In genomic region chr8:86745935-86746441, GRCm38 (mm10) we compare ENCODE assay signal across 8 mouse cellular contexts. TPM values are rescaled to one million over a fixed set of nuclear protein-coding genes. Genes with fewer than 3 reads are reported as not detected.
DNase-seq lines count a peak whose midpoint lies in the region; ATAC-seq and TF ChIP-seq lines count a peak whose summit lies in the region.

No protein-coding gene starts in this region.

- no peaks in the 10 kb centered on the region for H3K9me3 ChIP-seq in hindbrain, embryonic 13.5 days

- peaks cover 40% of the 10 kb centered on the region for H3K4me1 ChIP-seq in hindbrain, embryonic 13.5 days (replicated peaks)

- CTCF ChIA-PET in Patski (lab: Charles Lee), result no interaction called here

- under 1% methylated on average over 48 of the region's 70 CpGs for WGBS in hindbrain, embryonic 13.5 days

- H3K4me3 ChIP-seq in hindbrain, embryonic 13.5 days, result peak overlapping the region; percentile 85

- in situ Hi-C loops in Patski (cut with MboI; ENCODE audit: low pct_unique_long_range_greater_than_20kb), result no loop called here

- H3K27ac ChIP-seq in hindbrain, embryonic 13.5 days, result peak overlapping the region; percentile 99

- H3K9ac ChIP-seq in hindbrain, embryonic 13.5 days, result peak overlapping the region; percentile 98

- peak overlapping the region; percentile 78 for H3K4me2 ChIP-seq in hindbrain, embryonic 13.5 days

- POLR2A ChIA-PET in Patski (lab: Charles Lee), result interaction anchor here (1.1 to 2.0 kb wide), 6 partner anchors 10 to 143 kb away, joined by 3 to 7 read pairs (median 4); no protein-coding TSS in a partner anchor

- H3K27me3 ChIP-seq in Patski, result no peaks in the 10 kb centered on the region
- H3K27me3 ChIP-seq in hindbrain, embryonic 13.5 days, result no peaks in the 10 kb centered on the region

- DNase-seq in Patski (ENCODE audit: low read depth, low spot score), result no peak
- peak; percentile 98 for DNase-seq in cerebellum, postnatal 10 days
- peak; percentile 79 to 91 for DNase-seq in frontal cortex, postnatal 14 days (ENCODE audit: low spot score in 2 of 2)
- DNase-seq in layer of hippocampus, postnatal 25 days (ENCODE audit: extremely low spot score in 1 of 2, low spot score in 1 of 2), result peak; percentile 91 to 93
- DNase-seq in lung, postnatal 14 days, result peak; percentile 97
- DNase-seq in ovary, postnatal 36 days (ENCODE audit: low spot score), result peak; percentile 96
- peak; percentile 97 for DNase-seq in thymus, postnatal 14 days

- TF ChIP-seq CTCF in Patski (IDR thresholded peaks at IDR 0.05), result no peak

- no peaks in the 10 kb centered on the region for H3K36me3 ChIP-seq in hindbrain, embryonic 13.5 days

- ATAC-seq in Patski, result peak; percentile 65
- ATAC-seq in hindbrain, embryonic 13.5 days (ENCODE audit: low FRiP score), result peak; percentile 88

RNA-seq across cellular contexts. Expression of gene Siah1a, which starts 0.3 kb away (rescaled TPM):
- polyA plus RNA-seq in Patski (2021), result 28.8 TPM
- polyA plus RNA-seq in hindbrain, embryonic 13.5 days (2015; fragmentation: Nextera tagmentation; extraction: Ambion mirVana), result 85.7 and 88.6 TPM in 2 replicates
- 10 to 100 TPM; 31.5 to 35.7 TPM for total RNA-seq in layer of hippocampus, postnatal 25 days (2021)

RNA-seq across cellular contexts. Expression of gene Gm10638, which starts 0.5 kb away (rescaled TPM):
- polyA plus RNA-seq in Patski (2021), result 2.4 TPM
- polyA plus RNA-seq in hindbrain, embryonic 13.5 days (2015; fragmentation: Nextera tagmentation; extraction: Ambion mirVana), result 7.5 and 7.8 TPM in 2 replicates
- 1 to 10 TPM; 2.8 to 3.1 TPM for total RNA-seq in layer of hippocampus, postnatal 25 days (2021)
